Mouse (Mus musculus) thymus, adult 18-20 months (tissue): Measurements from ENCODE around the gene Gpr142.

Experiments used
- DNase-seq, 2 experiments: peaks; one replicate each; pipeline ENCODE4 v3.0.0; 2022; ENCODE audit warnings: mixed read lengths in 2 of 2

Gene Gpr142

DNA sequence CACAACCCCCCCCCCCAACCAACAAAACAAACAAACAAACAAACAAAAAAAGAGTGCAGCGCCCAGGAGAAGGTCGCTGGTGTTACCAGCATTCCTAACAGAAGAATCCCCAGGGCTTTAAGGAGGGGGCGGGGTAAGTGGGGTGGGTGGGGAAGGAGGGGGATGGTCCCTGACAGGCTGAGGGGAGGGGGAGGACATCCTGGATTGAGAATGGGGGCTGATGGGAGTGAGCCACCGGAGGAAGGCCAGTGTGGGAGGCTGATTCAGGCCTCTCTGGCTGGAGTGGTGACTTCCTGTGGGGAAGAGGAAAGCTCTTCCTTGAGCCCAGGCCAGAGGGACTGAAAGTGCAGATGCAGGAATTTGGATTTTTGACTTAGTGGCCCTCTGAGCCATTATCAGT is 47.6 kb downstream of the Gpr142 start:
- DNase-seq = no peak

GRCm38 (mm10) chr11:114847008-114847407 is 48.3 kb downstream of the Gpr142 start:
- DNase-seq = no peak

DNA sequence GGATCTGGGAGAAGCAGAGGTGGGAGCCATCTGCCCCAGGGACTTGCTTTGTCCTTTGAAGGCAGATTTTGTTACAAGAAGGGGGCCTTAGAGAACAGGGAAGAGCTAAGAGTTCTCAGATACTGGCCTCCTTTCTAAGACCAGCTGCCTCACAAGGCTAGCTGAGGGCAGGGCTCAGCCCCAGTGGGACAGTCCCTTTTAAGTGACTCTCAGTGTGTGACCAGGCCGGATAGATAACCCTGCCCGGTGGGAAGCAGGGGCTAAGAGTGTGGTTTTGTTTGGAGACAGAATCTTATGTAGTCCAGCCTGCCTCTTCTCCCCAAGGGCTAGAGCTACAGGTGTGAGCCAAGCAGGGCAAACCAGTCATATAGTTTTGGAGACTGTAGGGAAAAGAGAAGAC is 50.8 kb downstream of the Gpr142 start:
- no peak for DNase-seq

- DNase-seq = no peak
Measured at GRCm38 (mm10) chr11:114850066-114850451, 51.3 kb downstream of the Gpr142 start.

GRCm38 (mm10) chr11:114850452-114851268 is 51.9 kb downstream of the Gpr142 start, which contains the start of gene Gprc5c:
Gene Gprc5c, plus strand, starts transcription at chr11:114851152.
- no peak for DNase-seq

DNA sequence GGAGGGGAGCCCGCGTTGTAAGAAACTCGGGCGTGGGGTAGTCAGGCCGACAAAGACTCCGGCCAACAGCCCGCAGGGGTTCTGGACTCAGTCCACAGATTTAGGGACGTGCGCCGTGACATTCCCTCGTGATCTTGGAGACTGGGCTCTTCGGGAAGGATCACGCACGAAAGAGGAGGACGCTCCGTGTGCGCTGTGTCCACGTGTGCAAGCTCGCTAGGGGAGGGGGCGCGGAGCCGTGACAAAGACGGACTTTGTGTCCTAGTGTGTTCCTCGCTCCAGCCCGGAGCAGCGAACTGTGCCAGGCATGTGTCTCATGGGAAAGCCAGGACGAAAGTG is 52.5 kb downstream of the Gpr142 start:
- DNase-seq = no peak

GRCm38 (mm10) chr11:114851608-114852310 is 53.0 kb downstream of the Gpr142 start:
- no peak for DNase-seq

- no peak for DNase-seq
Measured at GRCm38 (mm10) chr11:114852311-114853173, 53.8 kb downstream of the Gpr142 start.

DNA sequence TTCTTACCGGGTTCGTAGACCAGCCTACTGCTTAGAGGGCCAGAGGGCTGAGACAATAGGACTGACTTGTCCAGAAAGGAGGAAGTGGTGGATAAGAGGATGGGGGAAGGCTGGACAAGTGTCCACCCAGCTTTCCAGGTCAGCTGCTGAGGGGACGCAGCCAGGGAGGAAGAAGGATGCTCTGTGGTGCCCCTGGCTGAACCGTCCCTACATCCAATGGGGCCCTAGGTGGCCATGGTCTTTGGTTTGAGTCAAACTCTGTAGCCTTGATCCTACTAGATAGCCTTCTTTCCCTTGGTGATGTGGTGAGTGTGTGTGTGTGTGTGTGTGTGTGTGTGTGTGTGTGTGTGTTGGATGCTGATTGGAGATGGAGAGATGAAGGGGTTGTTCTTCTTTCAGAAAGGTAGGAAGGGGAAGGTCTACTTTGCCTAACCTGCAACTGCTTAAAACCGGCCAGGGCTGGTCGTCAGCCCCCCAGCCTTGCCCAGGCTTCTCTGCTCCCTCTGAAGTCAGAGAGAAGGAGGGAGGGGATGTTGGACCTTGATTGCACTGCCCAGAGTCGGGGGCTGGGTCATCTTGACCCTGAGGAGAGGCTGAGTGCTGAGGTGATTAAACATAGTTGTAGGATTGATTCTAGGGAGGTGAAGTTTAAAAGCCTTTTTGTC is 54.6 kb downstream of the Gpr142 start:
- no peak for DNase-seq

GRCm38 (mm10) chr11:114854581-114854980 is 55.9 kb downstream of the Gpr142 start:
- no peak for DNase-seq

GRCm38 (mm10) chr11:114856125-114856524 is 57.4 kb downstream of the Gpr142 start:
- DNase-seq = no peak
